Mouse (Mus musculus) midbrain, postnatal 0 days (tissue): Measurements from ENCODE around the gene Zfp385b. TPM values are rescaled to one million over a fixed set of nuclear protein-coding genes. Genes with fewer than 3 reads are reported as not detected.

Experiments used
- ATAC-seq: fragments of 200-750 bp; cut with Nextera tagmentation; 2 replicates; pipeline ENCODE4 v1.8.0; 2017; ENCODE audit warnings: moderate number of reproducible peaks, mild to moderate bottlenecking, moderate TSS enrichment, moderate library complexity; ENCODE audit not compliant: low FRiP score
- DNase-seq: peaks from one replicate; pipeline ENCODE4 v3.0.0-alpha.2; 2015; ENCODE audit warnings: low spot score
- H3K27ac ChIP-seq: fragments of 300-500 bp; sonication (generic); 2 replicates; pipeline ENCODE4 v1.5.1; 2014; ENCODE audit warnings: low read depth, mild to moderate bottlenecking, low read length, mixed read lengths
- H3K27me3 ChIP-seq: fragments of 300-500 bp; sonication (generic); 2 replicates; pipeline ENCODE4 v1.6.1; 2014; ENCODE audit warnings: low read length, control low read depth, mixed read lengths; ENCODE audit not compliant: insufficient read depth
- H3K36me3 ChIP-seq: fragments of 300-500 bp; sonication (generic); 2 replicates; pipeline ENCODE4 v1.6.1; 2014; ENCODE audit warnings: low read length, control low read depth, mixed read lengths; ENCODE audit not compliant: insufficient read depth
- H3K4me1 ChIP-seq: fragments of 300-500 bp; sonication (generic); 2 replicates; pipeline ENCODE4 v1.6.1; 2014; ENCODE audit warnings: mild to moderate bottlenecking, control low read depth, antibody characterized with exemption, low read length, mixed read lengths; ENCODE audit not compliant: insufficient read depth
- H3K4me2 ChIP-seq: fragments of 300-500 bp; sonication (generic); 2 replicates; pipeline ENCODE4 v1.6.1; 2014; ENCODE audit warnings: low read depth, mild to moderate bottlenecking, low read length, mixed read lengths; ENCODE audit not compliant: poor library complexity, severe bottlenecking
- H3K4me3 ChIP-seq: fragments of 300-500 bp; sonication (generic); 2 replicates; pipeline ENCODE4 v1.5.1; 2014; ENCODE audit warnings: low read depth, mild to moderate bottlenecking, low read length, moderate library complexity
- H3K9ac ChIP-seq: fragments of 300-500 bp; sonication (generic); replicated peaks from 2 replicates; pipeline ENCODE4 v1.6.1; 2014; ENCODE audit warnings: mild to moderate bottlenecking, low read length, moderate library complexity, mixed read lengths; ENCODE audit not compliant: poor library complexity, severe bottlenecking
- H3K9me3 ChIP-seq: fragments of 300-500 bp; sonication (generic); 2 replicates; pipeline ENCODE4 v1.6.1; 2016; ENCODE audit warnings: low read length, control low read depth
- CTCF ChIP-seq: IDR thresholded peaks from 2 replicates; pipeline ENCODE4 v1.5.1; 2016; ENCODE audit warnings: antibody characterized with exemption, mild to moderate bottlenecking
- WGBS: fragments of 180-500 bp; shearing (Covaris S2); extraction: QIAGEN DNeasy Blood & Tissue Kit; methylation state at CpG from one replicate; pipeline ENCODE4 v1.1.7; 2014; 5-methylcytosine and 5-hydroxymethylcytosine counted together
- polyA plus RNA-seq: library from polyadenylated mRNA; unstranded; fragments of >200 nt; fragmentation: Nextera tagmentation; extraction: Ambion mirVana; gene quantifications from 2 replicates; pipeline ENCODE4 v1.2.1, GENCODE M21; 2015
- total RNA-seq: library from RNA; depleted of rRNA; stranded (reverse); fragments of >200 nt; gene quantifications from 2 replicates; pipeline ENCODE4 v1.2.3, GENCODE M21; 2014

Gene Zfp385b
- total and polyA plus RNA-seq, 2 experiments from 2014 or later, result 11.8 to 16.6 TPM

- Histone ChIP-seq H3K9ac (no peak overlapping the region), H3K9me3 (no peaks in the 10 kb centered on the region), H3K27me3 (no peaks in the 10 kb centered on the region), H3K36me3 (no peaks in the 10 kb centered on the region), H3K4me3 (no peak overlapping the region), H3K4me1 (no peaks in the 10 kb centered on the region), H3K4me2 (no peak overlapping the region), H3K27ac (no peak overlapping the region)
- DNase-seq (no peak), ATAC-seq (no peak)
- 71% methylated on average over 6 of the region's 6 CpGs for WGBS
- TF ChIP-seq CTCF, result no peak
Measured at GRCm38 (mm10) chr2:77527616-77528015, 291.8 kb downstream of the Zfp385b start.

GRCm38 (mm10) chr2:77526803-77527202, 292.6 kb downstream of the Zfp385b start:
- no peaks in the 10 kb centered on the region for H3K9me3 ChIP-seq
- H3K27ac ChIP-seq, result no peak overlapping the region
- DNase-seq (no peak), ATAC-seq (no peak)
- H3K4me3 ChIP-seq, result no peak overlapping the region
- H3K4me2 ChIP-seq, result no peak overlapping the region
- no peaks in the 10 kb centered on the region for H3K27me3 ChIP-seq
- no peak for TF ChIP-seq CTCF
- H3K36me3 ChIP-seq, result no peaks in the 10 kb centered on the region
- no peak overlapping the region for H3K9ac ChIP-seq
- H3K4me1 ChIP-seq, result no peaks in the 10 kb centered on the region
- 70% methylated on average over 4 of the region's 4 CpGs for WGBS

GRCm38 (mm10) chr2:77526301-77526700, 293.1 kb downstream of the Zfp385b start:
- no peak overlapping the region for H3K9ac ChIP-seq
- H3K9me3 ChIP-seq, result no peaks in the 10 kb centered on the region
- no peak for DNase-seq
- H3K4me1 ChIP-seq, result no peaks in the 10 kb centered on the region
- TF ChIP-seq CTCF, result no peak
- no peak overlapping the region for H3K27ac ChIP-seq
- no peak overlapping the region for H3K4me3 ChIP-seq
- no peaks in the 10 kb centered on the region for H3K36me3 ChIP-seq
- WGBS, result 83% methylated on average over 5 of the region's 5 CpGs
- no peaks in the 10 kb centered on the region for H3K27me3 ChIP-seq
- no peak for ATAC-seq
- no peak overlapping the region for H3K4me2 ChIP-seq

GRCm38 (mm10) chr2:77522223-77522622, 297.2 kb downstream of the Zfp385b start:
- Histone ChIP-seq H3K4me3 (no peak overlapping the region), H3K36me3 (no peaks in the 10 kb centered on the region), H3K9me3 (no peaks in the 10 kb centered on the region), H3K9ac (no peak overlapping the region), H3K4me2 (no peak overlapping the region), H3K4me1 (peaks cover 11% of the 10 kb centered on the region), H3K27me3 (no peaks in the 10 kb centered on the region), H3K27ac (no peak overlapping the region)
- TF ChIP-seq CTCF, result no peak
- 73% methylated on average over 4 of the region's 4 CpGs for WGBS
- ATAC-seq (no peak), DNase-seq (no peak)

- Histone ChIP-seq H3K9me3 (no peaks in the 10 kb centered on the region), H3K27ac (no peak overlapping the region), H3K4me2 (peak overlapping the region; percentile 59), H3K4me1 (peaks cover 11% of the 10 kb centered on the region), H3K4me3 (peak overlapping the region; percentile 33), H3K9ac (no peak overlapping the region), H3K36me3 (no peaks in the 10 kb centered on the region), H3K27me3 (no peaks in the 10 kb centered on the region)
- TF ChIP-seq CTCF, result no peak
- WGBS, result 1% methylated on average over 14 of the region's 14 CpGs
- DNase-seq (peak; percentile 19), ATAC-seq (no peak)
Measured at GRCm38 (mm10) chr2:77519341-77519740, 300.1 kb downstream of the Zfp385b start.

GRCm38 (mm10) chr2:77518693-77519092, 300.7 kb downstream of the Zfp385b start:
- Histone ChIP-seq H3K4me1 (peaks cover 11% of the 10 kb centered on the region), H3K4me2 (peak overlapping the region; percentile 59), H3K9ac (no peak overlapping the region), H3K27me3 (no peaks in the 10 kb centered on the region), H3K4me3 (peak overlapping the region; percentile 33; the same call in 1 of the 2 replicates), H3K27ac (no peak overlapping the region), H3K36me3 (no peaks in the 10 kb centered on the region), H3K9me3 (no peaks in the 10 kb centered on the region)
- ATAC-seq (no peak; the same call in 1 of the 2 replicates), DNase-seq (peak; percentile 19)
- WGBS, result 6% methylated on average over 8 of the region's 8 CpGs
- peak; percentile 56 for TF ChIP-seq CTCF
